ENCODE assay signal across 9 mouse cellular contexts in the genomic region with DNA sequence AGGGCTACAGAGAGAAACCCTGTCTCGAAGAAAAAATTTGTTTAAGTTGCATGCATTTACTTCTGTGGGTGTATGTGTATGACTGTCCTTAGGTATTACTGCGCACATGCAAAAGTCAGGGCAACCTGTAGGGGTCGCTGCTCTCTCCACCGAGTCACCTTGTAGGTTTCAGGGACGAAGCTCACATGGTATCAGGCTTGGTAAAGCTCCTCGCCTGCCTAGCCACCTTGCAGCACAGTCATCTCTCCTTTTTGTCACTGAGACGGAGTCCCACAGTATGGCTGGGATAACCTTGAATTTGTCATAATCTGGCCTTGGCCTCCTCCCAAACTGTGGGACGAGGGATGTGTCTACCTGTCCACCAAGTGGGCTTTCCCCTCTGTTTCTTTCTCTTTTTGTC. TPM values are rescaled to one million over a fixed set of nuclear protein-coding genes. Genes with fewer than 3 reads are reported as not detected.
DNase-seq lines count a peak whose midpoint lies in the region; ATAC-seq and TF ChIP-seq lines count a peak whose summit lies in the region.
"Had no signal": no experiment of that assay in that cellular context is flagged by ENCODE, and none has a peak within 500 bp of the region (broad histone marks: within the 10 kb centered on the region; RNA-seq: fewer than 3 reads in every experiment).

No protein-coding gene starts in this region.

- H3K4me3 ChIP-seq in testis, adult 2 months (ENCODE audit: control insufficient read depth, low read depth, low read length) = no peak overlapping the region
- H3K4me3 ChIP-seq in stomach, postnatal 0 days (ENCODE audit: low read depth, low read length) = no peak overlapping the region

- H3K9me3 ChIP-seq in stomach, postnatal 0 days (ENCODE audit: control insufficient read depth, low read length) = no peaks in the 10 kb centered on the region

- peak; percentile 65; the same call in 1 of the 2 replicates for TF ChIP-seq CTCF in testis, adult 2 months (IDR thresholded peaks at IDR 0.05; ENCODE audit: control insufficient read depth, insufficient read depth, insufficient replicate concordance, low read depth, low read length)
- TF ChIP-seq CTCF in stomach, postnatal 0 days (IDR thresholded peaks at IDR 0.05; ENCODE audit: low read depth) = peak; percentile 72

- H3K4me2 ChIP-seq in stomach, postnatal 0 days (replicated peaks; ENCODE audit: low read depth) = no peak overlapping the region
- H3K4me2 ChIP-seq: heart, embryonic 11.5 days had no signal

- TF ChIP-seq POLR2A in testis, adult 2 months (IDR thresholded peaks at IDR 0.05; ENCODE audit: control insufficient read depth, low read depth, low read length) = no peak

- no peaks in the 10 kb centered on the region for H3K27me3 ChIP-seq in testis, adult 2 months (ENCODE audit: control insufficient read depth, insufficient read depth, low read length)
- H3K27me3 ChIP-seq in stomach, postnatal 0 days (ENCODE audit: control insufficient read depth, insufficient read depth, low read length) = no peaks in the 10 kb centered on the region

- no peak overlapping the region for H3K9ac ChIP-seq in stomach, postnatal 0 days (ENCODE audit: low read length)

- 56% methylated on average over 8 of the region's 8 CpGs for WGBS in stomach, postnatal 0 days

- peak; percentile 59; the same call in 1 of the 2 replicates for ATAC-seq in granulocyte monocyte progenitor cell, adult 5-6 weeks (replicated peaks; ENCODE audit: poor library complexity, severe bottlenecking)
- no peak for ATAC-seq in stomach, postnatal 0 days (ENCODE audit: low FRiP score, low TSS enrichment)

- H3K36me3 ChIP-seq in testis, adult 2 months (ENCODE audit: control insufficient read depth, insufficient read depth, low read length) = no peaks in the 10 kb centered on the region
- no peaks in the 10 kb centered on the region for H3K36me3 ChIP-seq in stomach, postnatal 0 days (ENCODE audit: control insufficient read depth, insufficient read depth, low read length)

- peaks cover 6% of the 10 kb centered on the region for H3K4me1 ChIP-seq in testis, adult 2 months (ENCODE audit: control insufficient read depth, insufficient read depth, low read length)
- no peaks in the 10 kb centered on the region; the same call in 1 of the 2 replicates for H3K4me1 ChIP-seq in stomach, postnatal 0 days (replicated peaks; ENCODE audit: control insufficient read depth, insufficient read depth)

- no peak for TF ChIP-seq EP300 in stomach, postnatal 0 days (optimal IDR thresholded peaks at IDR 0.05)

- no peak overlapping the region for H3K27ac ChIP-seq in testis, adult 2 months (ENCODE audit: control insufficient read depth, insufficient read depth, low read depth, low read length)
- no peak overlapping the region for H3K27ac ChIP-seq in stomach, postnatal 0 days (replicated peaks)

- peak; percentile 34 to 54 for DNase-seq in cerebellum, postnatal 10 days
- no peak for DNase-seq in cerebellum, adult 8-10 months
- no peak for DNase-seq in testis, postnatal 14 days (ENCODE audit: low spot score)
- DNase-seq in stomach, postnatal 0 days (ENCODE audit: low spot score) = peak; percentile 69
- no peak for DNase-seq in Muller cell, postnatal 12 days (ENCODE audit: inconsistent ontology term)
- DNase-seq in urinary bladder, postnatal 10 days (ENCODE audit: low spot score) = no peak

RNA-seq across cellular contexts. Expression of a gene that starts 27.0 kb away (rescaled TPM):
- 35.9 and 39.9 TPM in 2 replicates for polyA plus RNA-seq in testis, adult 2 months (2012; rRNA removed)
- 50.4 and 50.6 TPM in 2 replicates for total RNA-seq in granulocyte monocyte progenitor cell, adult 5-6 weeks (2014; fragmentation: Nextera tagmentation)
- total RNA-seq in granulocyte monocyte progenitor cell, adult 5-6 weeks (2017) = 9.0 and 13.8 TPM in 2 replicates
- 12.0 and 12.5 TPM in 2 replicates for polyA plus RNA-seq in stomach, postnatal 0 days (2015; fragmentation: Nextera tagmentation; extraction: Ambion mirVana)

RNA-seq across cellular contexts. Expression of a gene that starts 50.8 kb away (rescaled TPM):
- polyA plus RNA-seq in testis, adult 2 months (2012; rRNA removed) = 8.5 and 8.9 TPM in 2 replicates
- 4.0 and 4.1 TPM in 2 replicates for total RNA-seq in granulocyte monocyte progenitor cell, adult 5-6 weeks (2014; fragmentation: Nextera tagmentation)
- total RNA-seq in granulocyte monocyte progenitor cell, adult 5-6 weeks (2017) = 1.7 and 2.4 TPM in 2 replicates
- polyA plus RNA-seq in stomach, postnatal 0 days (2015; fragmentation: Nextera tagmentation; extraction: Ambion mirVana) = 5.0 and 5.3 TPM in 2 replicates

Comparison
In these comparisons a context has a peak if more than half of its experiments do, and no peak if none do; other contexts are left out.
1. DNase-seq: peak in cerebellum, postnatal 10 days (2 of 2) and stomach, postnatal 0 days (single experiment); none in cerebellum, adult 8-10 months (single experiment), testis, postnatal 14 days (single experiment), Muller cell, postnatal 12 days (single experiment) and urinary bladder, postnatal 10 days (single experiment).